Mouse (Mus musculus) liver, embryonic 15.5 days (tissue): ENCODE measurements around the gene A4galt. TPM values are rescaled to one million over a fixed set of nuclear protein-coding genes. Genes with fewer than 3 reads are reported as not detected.
"Not testable (repeated sequence)": the region's sequence is repeated elsewhere in the genome, so short reads cannot be mapped to it uniquely, and the experiment has no call there.

Experiments
- ATAC-seq: fragments of 200-750 bp; cut with Nextera tagmentation; 2 replicates; pipeline ENCODE4 v1.8.0; 2017; ENCODE audit warnings: moderate number of reproducible peaks, mild to moderate bottlenecking, moderate library complexity; ENCODE audit not compliant: insufficient read depth
- H3K27ac ChIP-seq: fragments of 300-500 bp; sonication (generic); replicated peaks from 2 replicates; pipeline ENCODE4 v1.5.1; 2015; ENCODE audit warnings: mild to moderate bottlenecking, inconsistent platforms
- H3K27me3 ChIP-seq: fragments of 300-500 bp; sonication (generic); 2 replicates; pipeline ENCODE4 v1.6.1; 2015; ENCODE audit warnings: mild to moderate bottlenecking, inconsistent platforms
- H3K36me3 ChIP-seq: fragments of 300-500 bp; sonication (generic); replicated peaks from 2 replicates; pipeline ENCODE4 v1.6.1; 2015; ENCODE audit warnings: moderate library complexity, mild to moderate bottlenecking, inconsistent platforms
- H3K4me1 ChIP-seq: fragments of 300-500 bp; sonication (generic); replicated peaks from 2 replicates; pipeline ENCODE4 v1.6.1; 2015; ENCODE audit warnings: inconsistent platforms
- H3K4me2 ChIP-seq: fragments of 300-500 bp; sonication (generic); 2 replicates; pipeline ENCODE4 v1.6.1; 2015; ENCODE audit warnings: moderate library complexity, mild to moderate bottlenecking, inconsistent platforms
- H3K4me3 ChIP-seq: fragments of 300-500 bp; sonication (generic); replicated peaks from 2 replicates; pipeline ENCODE4 v1.5.1; 2015; ENCODE audit warnings: mild to moderate bottlenecking, inconsistent platforms
- H3K9ac ChIP-seq: fragments of 300-500 bp; sonication (generic); 2 replicates; pipeline ENCODE4 v1.6.1; 2015; ENCODE audit warnings: moderate library complexity, mild to moderate bottlenecking, inconsistent platforms
- H3K9me3 ChIP-seq: fragments of 300-500 bp; sonication (generic); replicated peaks from 2 replicates; pipeline ENCODE4 v1.6.1; 2016; ENCODE audit warnings: inconsistent platforms
- WGBS: fragments of 180-500 bp; shearing (Covaris S2); methylation state at CpG from one replicate; pipeline ENCODE4 v1.1.7; 2015; ENCODE audit warnings: mixed read lengths; ENCODE audit not compliant: insufficient replicate concordance; 5-methylcytosine and 5-hydroxymethylcytosine counted together
- polyA plus RNA-seq: library from polyadenylated mRNA; unstranded; fragments of >200 nt; fragmentation: Nextera tagmentation; extraction: Ambion mirVana; gene quantifications from 2 replicates; pipeline ENCODE4 v1.2.1, GENCODE M21; 2015

The A4galt gene
- polyA plus RNA-seq, 1 experiment from 2014 or later: 0.13 TPM

DNA sequence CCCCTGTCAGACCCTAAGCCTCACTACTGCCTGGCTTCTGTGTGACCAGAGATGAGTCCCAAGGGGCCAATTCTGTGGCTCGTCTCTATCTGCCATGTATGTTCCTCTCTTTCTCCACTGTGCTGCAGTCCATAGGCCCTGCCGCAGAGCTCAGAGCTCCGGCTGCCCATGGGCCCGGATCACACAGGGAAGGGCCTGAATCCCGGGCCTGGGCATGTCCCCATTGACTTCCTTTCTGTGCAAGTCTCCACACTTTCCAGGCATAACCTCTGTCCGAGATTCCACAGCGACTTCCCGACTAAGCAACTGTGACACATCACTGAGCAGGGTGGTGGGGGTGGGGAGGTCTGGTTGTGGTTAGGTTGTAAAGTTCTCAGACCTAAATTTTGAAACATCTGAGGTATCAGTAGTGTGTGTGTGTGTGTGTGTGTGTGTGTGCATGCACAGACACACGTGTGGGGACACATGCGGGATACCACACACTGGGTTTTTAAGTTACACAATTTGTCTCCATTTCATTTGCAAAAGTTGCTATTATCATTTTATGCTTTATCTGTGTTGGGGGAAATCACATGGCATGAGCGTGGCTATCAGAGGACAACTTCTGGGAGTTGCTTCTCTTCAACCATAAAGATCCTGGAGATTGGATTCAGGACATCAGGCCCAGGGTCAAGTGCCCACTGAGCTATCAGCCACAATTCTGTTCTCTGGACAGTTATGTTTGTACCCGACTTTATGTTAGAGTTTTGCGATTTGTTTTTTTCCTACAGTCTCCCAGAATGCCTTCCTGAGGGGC is 40.9 kb upstream of the A4galt start:
- WGBS: 59% methylated on average over 13 of the region's 13 CpGs
- Histone ChIP-seq H3K9ac (no peak overlapping the region), H3K27ac (no peak overlapping the region), H3K36me3 (no peaks in the 10 kb centered on the region), H3K27me3 (no peaks in the 10 kb centered on the region), H3K9me3 (no peaks in the 10 kb centered on the region), H3K4me2 (no peak overlapping the region), H3K4me1 (peaks cover 6% of the 10 kb centered on the region), H3K4me3 (no peak overlapping the region)
- ATAC-seq: no peak

DNA sequence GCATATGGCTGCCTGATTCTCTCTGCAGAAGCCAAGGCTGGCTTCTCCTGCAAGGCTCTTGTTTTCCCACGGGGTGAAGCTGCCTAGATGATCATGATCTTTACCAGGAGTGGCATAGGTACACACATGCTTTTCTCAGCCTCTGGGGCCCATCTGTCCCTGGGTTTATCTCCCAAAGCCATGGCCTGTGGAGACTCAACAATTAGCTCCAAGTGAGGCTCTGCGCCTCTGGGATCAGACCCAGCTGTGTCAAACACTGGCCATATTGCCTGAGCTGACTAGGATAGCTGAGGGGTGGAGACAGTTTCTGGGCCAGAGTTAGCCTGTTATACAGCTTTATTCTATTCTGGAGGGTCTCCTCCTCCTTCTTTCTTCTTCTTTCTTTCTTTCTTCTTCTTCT is 39.3 kb upstream of the A4galt start:
- H3K9me3 ChIP-seq: no peaks in the 10 kb centered on the region
- H3K4me3 ChIP-seq: no peak overlapping the region
- no peak overlapping the region for H3K4me2 ChIP-seq
- WGBS: 61% methylated on average over 2 of the region's 2 CpGs
- peaks cover 6% of the 10 kb centered on the region for H3K4me1 ChIP-seq
- H3K36me3 ChIP-seq: no peaks in the 10 kb centered on the region
- H3K27ac ChIP-seq: no peak overlapping the region
- H3K9ac ChIP-seq: no peak overlapping the region
- no peak for ATAC-seq
- H3K27me3 ChIP-seq: no peaks in the 10 kb centered on the region

DNA sequence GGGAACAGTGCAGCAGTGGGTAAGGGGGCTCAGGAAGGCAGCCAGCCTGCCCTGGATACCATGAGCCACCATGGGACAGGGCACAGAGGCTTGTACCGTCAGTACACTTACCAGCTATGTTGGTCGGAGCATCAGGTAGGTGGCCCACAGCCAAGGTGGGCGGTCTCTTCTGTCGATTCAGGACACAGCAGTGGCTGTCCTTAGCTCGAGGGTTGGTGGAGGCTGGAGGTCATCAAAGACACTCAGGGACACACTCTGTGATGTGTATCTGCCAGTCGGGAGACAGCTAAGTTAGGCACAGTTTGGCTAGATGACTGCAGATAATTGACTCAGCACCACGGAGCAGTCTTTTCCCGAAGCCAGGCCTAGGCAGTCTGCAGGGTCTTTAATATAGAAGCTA is 33.3 kb upstream of the A4galt start:
- 57% methylated on average over 8 of the region's 8 CpGs for WGBS
- Histone ChIP-seq H3K4me2 (no peak overlapping the region), H3K27me3 (no peaks in the 10 kb centered on the region), H3K9ac (no peak overlapping the region), H3K4me3 (no peak overlapping the region), H3K36me3 (no peaks in the 10 kb centered on the region), H3K4me1 (no peaks in the 10 kb centered on the region), H3K27ac (no peak overlapping the region), H3K9me3 (no peaks in the 10 kb centered on the region)
- no peak for ATAC-seq

DNA sequence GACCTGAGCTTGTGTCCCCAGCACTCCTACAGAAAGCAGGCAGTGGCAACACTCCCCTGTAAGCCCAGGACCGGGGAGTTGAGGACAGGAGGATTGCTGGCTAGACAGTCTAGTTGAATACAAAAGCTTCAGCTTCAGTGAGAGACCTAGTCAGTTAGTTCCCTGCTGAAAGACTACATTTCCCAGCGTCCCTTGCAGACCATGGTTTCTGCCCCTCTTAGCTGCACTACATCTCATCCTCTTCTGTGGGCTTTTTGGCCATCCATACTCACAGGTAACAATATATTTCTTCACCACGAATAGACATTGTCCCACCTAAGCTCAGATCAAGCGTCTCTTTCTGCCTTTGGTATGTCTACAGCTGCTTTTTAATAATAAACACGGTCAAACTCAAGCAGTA is 30.8 kb upstream of the A4galt start:
- ATAC-seq: no peak
- Histone ChIP-seq H3K27ac (no peak overlapping the region), H3K27me3 (no peaks in the 10 kb centered on the region), H3K4me3 (no peak overlapping the region), H3K4me1 (no peaks in the 10 kb centered on the region), H3K36me3 (no peaks in the 10 kb centered on the region), H3K4me2 (no peak overlapping the region), H3K9me3 (no peaks in the 10 kb centered on the region), H3K9ac (no peak overlapping the region)
- 54% methylated on average over 5 of the region's 5 CpGs for WGBS

DNA sequence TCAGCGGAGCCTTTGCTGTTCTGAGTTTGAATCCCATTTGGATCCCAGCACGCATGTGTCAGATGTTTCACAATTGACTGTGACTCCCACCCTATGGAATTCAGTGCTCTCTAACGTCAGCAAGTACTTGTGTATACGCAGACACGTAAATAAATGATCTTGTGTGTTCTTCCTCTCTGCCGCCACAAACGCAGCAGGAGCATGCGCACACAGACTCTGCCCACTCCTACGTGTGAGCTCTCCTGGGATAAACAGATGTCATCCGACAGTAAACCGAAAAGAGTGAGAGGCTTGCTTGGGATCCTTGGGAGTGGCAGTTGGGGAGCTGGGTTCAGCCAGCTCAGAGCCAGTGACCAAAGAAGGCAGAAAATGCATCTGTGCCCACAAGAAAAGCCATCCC is 29.7 kb upstream of the A4galt start:
- H3K27me3 ChIP-seq: no peaks in the 10 kb centered on the region
- no peak for ATAC-seq
- no peak overlapping the region for H3K4me2 ChIP-seq
- no peak overlapping the region for H3K9ac ChIP-seq
- H3K4me1 ChIP-seq: no peaks in the 10 kb centered on the region
- H3K4me3 ChIP-seq: no peak overlapping the region
- 59% methylated on average over 11 of the region's 11 CpGs for WGBS
- H3K36me3 ChIP-seq: no peaks in the 10 kb centered on the region
- H3K27ac ChIP-seq: no peak overlapping the region
- no peaks in the 10 kb centered on the region for H3K9me3 ChIP-seq

DNA sequence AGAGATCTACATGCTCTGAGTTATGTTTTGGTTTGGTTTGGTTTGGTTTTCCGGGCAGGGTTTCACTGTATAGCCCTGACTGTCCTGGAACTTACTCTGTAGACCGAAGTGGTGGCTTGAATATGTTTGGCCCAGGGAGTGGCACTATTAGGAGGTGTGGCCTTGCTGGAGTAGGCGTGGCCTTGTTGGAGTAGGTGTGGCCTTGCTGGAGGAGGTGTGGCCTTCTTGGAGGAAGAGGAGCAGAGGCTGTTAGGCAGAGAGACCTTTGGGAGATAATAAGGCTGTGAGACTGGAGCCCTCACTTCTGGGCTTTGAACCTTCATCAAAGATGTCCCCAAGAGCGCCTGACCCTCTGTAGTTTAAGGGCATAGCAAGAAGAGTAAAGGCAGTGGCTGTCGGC is 27.0 kb upstream of the A4galt start:
- Histone ChIP-seq H3K27ac (no peak overlapping the region), H3K36me3 (no peaks in the 10 kb centered on the region), H3K9ac (no peak overlapping the region), H3K9me3 (no peaks in the 10 kb centered on the region), H3K27me3 (no peaks in the 10 kb centered on the region), H3K4me2 (no peak overlapping the region), H3K4me3 (no peak overlapping the region), H3K4me1 (no peaks in the 10 kb centered on the region)
- 58% methylated on average over 5 of the region's 5 CpGs for WGBS
- ATAC-seq: no peak

DNA sequence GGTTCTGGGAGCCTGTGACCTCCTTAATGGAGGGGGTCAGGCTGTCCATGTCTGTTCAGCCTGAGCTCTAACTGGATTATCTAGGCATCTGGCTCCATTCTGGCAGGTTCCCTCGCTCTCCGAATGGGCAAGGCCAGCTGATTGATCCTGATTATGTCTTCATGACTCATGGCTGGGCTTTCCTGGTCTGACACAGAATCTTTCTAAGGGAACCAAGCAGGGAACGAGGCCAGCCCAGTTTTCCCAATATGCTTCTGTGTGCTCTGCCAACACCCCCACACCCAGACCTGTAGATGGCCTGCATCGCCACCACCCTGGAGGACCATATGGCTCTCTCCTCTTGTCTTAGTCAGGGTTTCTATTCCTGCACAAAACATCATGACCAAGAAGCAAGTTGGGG is 25.9 kb upstream of the A4galt start:
- Histone ChIP-seq H3K36me3 (no peaks in the 10 kb centered on the region), H3K27ac (no peak overlapping the region), H3K9ac (no peak overlapping the region), H3K4me1 (no peaks in the 10 kb centered on the region), H3K27me3 (no peaks in the 10 kb centered on the region), H3K4me3 (no peak overlapping the region), H3K4me2 (no peak overlapping the region), H3K9me3 (no peaks in the 10 kb centered on the region)
- no peak for ATAC-seq
- 72% methylated on average over 4 of the region's 4 CpGs for WGBS

DNA sequence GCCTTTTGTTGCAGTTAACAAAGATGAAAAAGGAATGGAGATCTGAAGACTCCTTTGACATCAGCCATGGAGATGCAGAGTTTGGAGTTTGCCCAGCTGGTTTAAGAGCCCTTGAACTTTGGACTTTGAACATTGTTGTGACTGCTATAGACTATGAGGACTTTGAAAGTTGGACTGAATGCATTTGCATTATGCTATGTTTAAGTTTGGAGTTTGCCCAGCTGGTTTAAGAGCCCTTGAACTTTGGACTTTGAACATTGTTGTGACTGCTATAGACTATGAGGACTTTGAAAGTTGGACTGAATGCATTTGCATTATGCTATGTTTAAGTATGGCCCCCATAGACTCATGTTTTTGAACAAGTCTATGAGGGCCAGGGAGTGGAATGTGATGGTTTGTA is 22.7 kb upstream of the A4galt start:
- H3K36me3 ChIP-seq, H3K4me2 ChIP-seq, H3K9ac ChIP-seq, H3K9me3 ChIP-seq, H3K4me3 ChIP-seq, H3K27me3 ChIP-seq, H3K4me1 ChIP-seq, ATAC-seq, H3K27ac ChIP-seq: not testable (repeated sequence)

DNA sequence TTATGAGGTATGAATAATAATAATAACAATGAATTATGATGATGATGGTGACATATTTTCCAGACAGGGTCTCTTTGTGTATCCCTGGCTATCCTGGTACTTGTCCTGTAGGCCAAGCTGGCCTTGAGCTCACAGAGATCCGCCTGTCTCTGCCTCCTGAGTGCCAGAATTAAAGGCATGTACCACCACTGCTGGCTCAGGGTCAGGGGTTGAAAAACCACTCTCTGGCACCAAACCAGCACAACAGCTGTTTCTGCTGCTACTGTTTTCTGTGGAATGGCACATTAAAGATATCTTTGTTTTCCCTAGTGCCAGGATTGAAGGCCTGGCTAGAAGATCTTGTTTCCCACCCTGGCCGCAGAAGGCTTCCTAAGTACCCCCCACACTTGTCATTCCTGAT is 21.4 kb upstream of the A4galt start:
- ATAC-seq: no peak
- H3K9ac ChIP-seq: no peak overlapping the region
- WGBS: 62% methylated on average over 2 of the region's 2 CpGs
- no peaks in the 10 kb centered on the region for H3K36me3 ChIP-seq
- H3K4me2 ChIP-seq: no peak overlapping the region
- no peaks in the 10 kb centered on the region for H3K27me3 ChIP-seq
- 0 out of 2 replicates have a peak, but pooled peaks cover 4% of the 10 kb centered on the region for H3K4me1 ChIP-seq
- H3K4me3 ChIP-seq: no peak overlapping the region
- H3K9me3 ChIP-seq: no peaks in the 10 kb centered on the region
- H3K27ac ChIP-seq: no peak overlapping the region

DNA sequence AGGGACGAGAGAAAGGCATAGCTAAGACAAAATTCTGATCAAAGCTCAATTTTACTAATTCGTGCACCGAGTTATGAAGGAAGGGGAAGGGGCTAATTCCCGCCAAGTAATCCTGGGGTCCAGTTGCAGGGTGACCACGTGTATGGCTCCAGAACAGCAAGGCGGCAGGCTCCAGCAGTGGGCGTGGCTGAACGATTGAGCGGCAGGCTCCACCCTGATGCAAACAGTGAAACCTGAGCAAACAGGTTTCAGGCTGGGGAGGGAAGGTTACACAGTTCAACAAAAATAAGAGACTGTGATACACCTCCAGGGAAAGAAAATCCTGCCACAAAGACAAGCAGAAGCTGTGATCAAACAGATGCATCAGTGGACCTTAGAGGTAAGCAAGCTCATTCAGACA is 19.6 kb upstream of the A4galt start:
- not testable (repeated sequence) for H3K27me3 ChIP-seq, ATAC-seq, H3K36me3 ChIP-seq, H3K9ac ChIP-seq, H3K9me3 ChIP-seq, H3K27ac ChIP-seq, H3K4me3 ChIP-seq, H3K4me1 ChIP-seq
- H3K4me2 ChIP-seq: peak overlapping the region; percentile 7; the same call in 1 of the 2 replicates
- 36% methylated on average over 9 of the region's 9 CpGs for WGBS

DNA sequence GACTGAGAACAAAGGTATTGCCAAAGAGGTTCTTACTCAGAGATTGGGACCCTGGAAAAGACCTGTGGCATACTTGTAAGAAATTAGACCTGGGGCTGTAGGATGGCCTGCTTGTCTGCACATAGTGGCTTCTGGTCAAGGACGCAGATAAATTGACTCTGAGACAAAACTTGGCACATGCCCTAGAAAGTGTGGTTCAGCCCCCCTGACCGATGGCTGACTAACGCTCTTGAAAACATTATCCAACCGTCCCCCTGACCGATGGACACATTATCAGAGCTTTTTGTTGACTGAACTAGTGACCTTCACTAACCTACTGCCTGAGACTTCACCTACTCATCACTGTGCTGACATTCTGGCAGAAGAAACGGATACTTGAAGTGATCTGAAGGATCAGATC is 18.4 kb upstream of the A4galt start:
- H3K36me3 ChIP-seq, ATAC-seq, H3K27me3 ChIP-seq, H3K4me3 ChIP-seq, H3K9me3 ChIP-seq, H3K4me1 ChIP-seq, H3K27ac ChIP-seq, H3K4me2 ChIP-seq, H3K9ac ChIP-seq: not testable (repeated sequence)
- 64% methylated on average over 6 of the region's 6 CpGs for WGBS

DNA sequence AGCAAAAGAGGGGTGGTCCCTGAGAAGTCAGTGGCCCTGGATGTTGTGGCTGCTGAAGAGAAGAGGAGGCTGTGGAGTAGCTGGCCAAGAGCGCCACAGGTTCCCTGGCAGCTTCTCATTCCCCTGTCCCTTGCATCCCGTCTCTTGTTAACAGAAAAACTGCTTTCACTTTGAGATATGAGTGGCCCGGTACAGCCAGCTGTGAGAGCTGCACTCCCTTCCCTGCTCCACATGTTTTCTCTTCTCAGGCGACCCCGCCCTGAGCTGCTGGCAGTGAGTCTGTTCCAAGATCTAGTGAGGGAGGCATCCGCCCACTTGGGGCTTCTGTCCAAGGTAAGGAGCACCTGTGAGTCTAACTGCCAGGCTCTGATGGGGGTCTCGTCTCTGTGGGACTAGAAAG is 16.9 kb upstream of the A4galt start:
- not testable (repeated sequence) for H3K9ac ChIP-seq, H3K27ac ChIP-seq, H3K4me3 ChIP-seq, ATAC-seq, H3K36me3 ChIP-seq, H3K4me1 ChIP-seq, H3K4me2 ChIP-seq, H3K27me3 ChIP-seq, H3K9me3 ChIP-seq
- WGBS: 35% methylated on average over 7 of the region's 7 CpGs
